Mouse (Mus musculus): ENCODE results near the gene Dip2b. TPM values are rescaled to one million over a fixed set of nuclear protein-coding genes. Genes with fewer than 3 reads are reported as not detected.

Dip2b gene
- total and polyA plus RNA-seq, 3 experiments: 11.2 to 19.5 (median 18.6) TPM

GRCm38 (mm10) chr15:100181841-100182240, 143.4 kb downstream of the Dip2b start:
- Histone ChIP-seq H3K4me3 (no peak overlapping the region), H3K27me3 (ENCODE audit: control insufficient read depth, insufficient read depth, low read length) (no peaks in the 10 kb centered on the region), H3K79me2 (replicated peaks; ENCODE audit: control insufficient read depth, insufficient read depth, low read length) (no peaks in the 10 kb centered on the region), H3K9ac (ENCODE audit: low read depth, low read length) (no peak overlapping the region), H3K27ac (no peak overlapping the region), H3K4me1 (ENCODE audit: control insufficient read depth, insufficient read depth, low read length) (peaks cover 5% of the 10 kb centered on the region; the same call in 1 of the 2 replicates), H3K36me3 (ENCODE audit: control insufficient read depth, insufficient read depth, low read length) (peaks cover 5% of the 10 kb centered on the region; the same call in 1 of the 2 replicates)
- TF ChIP-seq POLR2A (IDR thresholded peaks at IDR 0.05; ENCODE audit: insufficient read depth, low read depth, low read length): no peak
- TF ChIP-seq EP300 (IDR thresholded peaks at IDR 0.05; ENCODE audit: insufficient read depth, low read depth, low read length): no peak
- no peak for TF ChIP-seq CTCF (IDR thresholded peaks at IDR 0.05)
- WGBS: 91% methylated on average over 10 of the region's 10 CpGs
- intact Hi-C loops (cut with DNase I): loop anchor here (5.0 kb wide), 1 partner anchor 160 kb away; no protein-coding TSS in a partner anchor
- DNase-seq: no peak

GRCm38 (mm10) chr15:100182526-100183280, 144.2 kb downstream of the Dip2b start:
- H3K79me2 ChIP-seq (replicated peaks; ENCODE audit: control insufficient read depth, insufficient read depth, low read length): no peaks in the 10 kb centered on the region
- no peaks in the 10 kb centered on the region for H3K27me3 ChIP-seq (ENCODE audit: control insufficient read depth, insufficient read depth, low read length)
- intact Hi-C loops (cut with DNase I): loop anchor here (5.0 kb wide), 1 partner anchor 160 kb away; no protein-coding TSS in a partner anchor
- H3K4me1 ChIP-seq (ENCODE audit: control insufficient read depth, insufficient read depth, low read length): peaks cover 3% of the 10 kb centered on the region; the same call in 1 of the 2 replicates
- no peak overlapping the region for H3K4me3 ChIP-seq
- H3K27ac ChIP-seq: no peak overlapping the region
- TF ChIP-seq CTCF (IDR thresholded peaks at IDR 0.05) (no peak), POLR2A (IDR thresholded peaks at IDR 0.05; ENCODE audit: insufficient read depth, low read depth, low read length) (no peak), EP300 (IDR thresholded peaks at IDR 0.05; ENCODE audit: insufficient read depth, low read depth, low read length) (no peak)
- 83% methylated on average over 28 of the region's 28 CpGs for WGBS
- peaks cover 5% of the 10 kb centered on the region; the same call in 1 of the 2 replicates for H3K36me3 ChIP-seq (ENCODE audit: control insufficient read depth, insufficient read depth, low read length)
- no peak overlapping the region for H3K9ac ChIP-seq (ENCODE audit: low read depth, low read length)
- DNase-seq: no peak

DNA sequence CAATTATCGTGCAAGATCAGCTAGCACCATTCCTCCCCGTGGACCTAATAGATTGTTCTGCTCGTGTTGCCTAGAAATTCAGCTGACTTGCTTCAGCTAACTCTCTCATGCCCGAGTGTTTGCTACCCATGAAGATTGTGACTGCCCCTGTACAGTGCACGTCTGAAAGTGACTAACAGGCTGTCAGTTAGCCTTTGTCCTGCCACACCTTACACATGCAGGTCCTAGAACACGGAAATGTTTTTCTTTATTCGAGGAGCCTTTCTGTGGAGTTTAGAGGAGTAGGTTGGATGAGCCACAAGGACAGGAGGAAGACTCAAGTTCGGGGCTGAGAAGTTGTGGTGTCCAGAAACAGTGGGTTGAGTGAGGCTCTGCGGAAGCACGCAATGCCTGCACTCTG, 145.0 kb downstream of the Dip2b start:
- intact Hi-C loops (cut with DNase I): loop anchor here (5.0 kb wide), 1 partner anchor 161 kb away; no protein-coding TSS in a partner anchor
- Histone ChIP-seq H3K4me1 (ENCODE audit: control insufficient read depth, insufficient read depth, low read length) (peaks cover 3% of the 10 kb centered on the region; the same call in 1 of the 2 replicates), H3K36me3 (ENCODE audit: control insufficient read depth, insufficient read depth, low read length) (peaks cover 2% of the 10 kb centered on the region; the same call in 1 of the 2 replicates)

GRCm38 (mm10) chr15:100184821-100185496, 146.5 kb downstream of the Dip2b start:
- Histone ChIP-seq H3K27ac (no peak overlapping the region), H3K9ac (ENCODE audit: low read depth, low read length) (no peak overlapping the region), H3K79me2 (replicated peaks; ENCODE audit: control insufficient read depth, insufficient read depth, low read length) (no peaks in the 10 kb centered on the region), H3K27me3 (ENCODE audit: control insufficient read depth, insufficient read depth, low read length) (no peaks in the 10 kb centered on the region), H3K36me3 (ENCODE audit: control insufficient read depth, insufficient read depth, low read length) (no peaks in the 10 kb centered on the region), H3K4me3 (no peak overlapping the region), H3K4me1 (ENCODE audit: control insufficient read depth, insufficient read depth, low read length) (no peaks in the 10 kb centered on the region)
- intact Hi-C loops (cut with DNase I): loop anchor here (5.0 kb wide), 1 partner anchor 163 kb away; no protein-coding TSS in a partner anchor
- no peak for DNase-seq
- WGBS: 89% methylated on average over 5 of the region's 5 CpGs
- no peak for TF ChIP-seq EP300 (IDR thresholded peaks at IDR 0.05; ENCODE audit: insufficient read depth, low read depth, low read length)
- peak; percentile 56 for TF ChIP-seq CTCF (IDR thresholded peaks at IDR 0.05)

More for the DNA sequence above, 145.0 kb downstream of the Dip2b start:
- H3K27ac ChIP-seq: no peak overlapping the region
- TF ChIP-seq EP300 (IDR thresholded peaks at IDR 0.05; ENCODE audit: insufficient read depth, low read depth, low read length): no peak
- no peak for TF ChIP-seq CTCF (IDR thresholded peaks at IDR 0.05)
- TF ChIP-seq POLR2A (IDR thresholded peaks at IDR 0.05; ENCODE audit: insufficient read depth, low read depth, low read length): no peak
- H3K4me3 ChIP-seq: no peak overlapping the region
- H3K79me2 ChIP-seq (replicated peaks; ENCODE audit: control insufficient read depth, insufficient read depth, low read length): no peaks in the 10 kb centered on the region
- no peak overlapping the region for H3K9ac ChIP-seq (ENCODE audit: low read depth, low read length)
- H3K27me3 ChIP-seq (ENCODE audit: control insufficient read depth, insufficient read depth, low read length): no peaks in the 10 kb centered on the region
- no peak for DNase-seq
- WGBS: 88% methylated on average over 10 of the region's 10 CpGs

DNA sequence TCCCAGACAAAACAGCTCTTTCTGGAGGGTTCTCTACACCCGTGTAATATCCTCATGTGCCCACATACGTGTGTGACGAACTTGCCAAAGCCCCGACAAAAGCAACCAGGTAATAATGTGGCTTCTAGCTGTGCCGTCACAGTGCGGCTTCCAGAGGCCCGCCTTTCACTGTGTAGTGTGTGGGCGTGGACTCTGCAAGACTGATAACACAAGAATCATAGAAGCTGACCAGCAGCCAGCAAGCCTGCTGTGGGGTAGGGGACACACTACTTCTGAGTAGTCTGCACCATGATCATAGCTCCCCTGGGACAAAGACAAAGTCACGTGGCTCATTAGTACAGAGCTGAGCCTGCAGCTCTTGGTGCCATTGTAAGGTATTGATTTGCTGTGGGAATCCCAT, 147.8 kb downstream of the Dip2b start:
- Histone ChIP-seq H3K27ac (no peak overlapping the region), H3K36me3 (ENCODE audit: control insufficient read depth, insufficient read depth, low read length) (no peaks in the 10 kb centered on the region), H3K4me1 (ENCODE audit: control insufficient read depth, insufficient read depth, low read length) (no peaks in the 10 kb centered on the region), H3K4me3 (no peak overlapping the region), H3K27me3 (ENCODE audit: control insufficient read depth, insufficient read depth, low read length) (no peaks in the 10 kb centered on the region), H3K79me2 (replicated peaks; ENCODE audit: control insufficient read depth, insufficient read depth, low read length) (no peaks in the 10 kb centered on the region), H3K9ac (ENCODE audit: low read depth, low read length) (no peak overlapping the region)
- intact Hi-C loops (cut with DNase I): no loop called here
- TF ChIP-seq CTCF (IDR thresholded peaks at IDR 0.05) (no peak), POLR2A (IDR thresholded peaks at IDR 0.05; ENCODE audit: insufficient read depth, low read depth, low read length) (no peak), EP300 (IDR thresholded peaks at IDR 0.05; ENCODE audit: insufficient read depth, low read depth, low read length) (no peak)
- no peak for DNase-seq
- 66% methylated on average over 9 of the region's 9 CpGs for WGBS
